Comparison of ENCODE assay signal across 9 mouse cellular contexts in the genomic region with DNA sequence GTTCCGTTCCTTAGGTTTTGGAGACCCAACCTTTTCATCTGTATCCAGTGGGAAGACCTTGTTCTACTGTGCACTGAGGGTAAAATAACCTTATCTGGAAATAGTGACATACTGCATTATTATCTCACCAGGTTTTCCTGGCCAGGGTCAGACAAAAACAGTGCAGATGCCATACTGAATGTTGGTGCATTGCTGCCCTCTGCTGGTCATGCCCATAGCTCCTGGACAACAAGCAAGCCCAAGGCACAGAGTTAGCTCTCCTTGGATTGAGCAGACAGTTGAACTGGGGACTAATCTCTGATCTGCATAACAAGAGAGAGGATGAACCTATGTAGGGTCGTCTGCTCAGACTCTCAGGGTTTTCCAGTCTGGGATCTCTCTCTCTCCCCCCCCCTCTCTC. TPM values are rescaled to one million over a fixed set of nuclear protein-coding genes. Genes with fewer than 3 reads are reported as not detected.
DNase-seq lines count a peak whose midpoint lies in the region; ATAC-seq and TF ChIP-seq lines count a peak whose summit lies in the region.
"Had no signal": no experiment of that assay in that cellular context is flagged by ENCODE, and none has a peak within 500 bp of the region (broad histone marks: within the 10 kb centered on the region; RNA-seq: fewer than 3 reads in every experiment).

No protein-coding gene starts in this region.

- WGBS in forebrain, embryonic 10.5 days: 40% methylated on average over 2 of the region's 2 CpGs
- WGBS in heart, embryonic 16.5 days: 17% methylated on average over 2 of the region's 2 CpGs
- WGBS in liver, embryonic 13.5 days (ENCODE audit: insufficient replicate concordance): 36% methylated on average over 2 of the region's 2 CpGs
- WGBS in neural tube, embryonic 12.5 days: 47% methylated on average over 2 of the region's 2 CpGs
- 39% methylated on average over 2 of the region's 2 CpGs for WGBS in stomach, postnatal 0 days

- TF ChIP-seq CTCF in stomach, postnatal 0 days (IDR thresholded peaks at IDR 0.05; ENCODE audit: low read depth): peak; percentile 98

- no peak overlapping the region for H3K9ac ChIP-seq in heart, embryonic 16.5 days (ENCODE audit: low read length)
- H3K9ac ChIP-seq in liver, embryonic 13.5 days: no peak overlapping the region
- no peak overlapping the region for H3K9ac ChIP-seq in neural tube, embryonic 12.5 days
- no peak overlapping the region for H3K9ac ChIP-seq in stomach, postnatal 0 days (ENCODE audit: low read length)

- no peaks in the 10 kb centered on the region for H3K9me3 ChIP-seq in forebrain, embryonic 10.5 days
- H3K9me3 ChIP-seq in heart, embryonic 16.5 days (replicated peaks; ENCODE audit: control insufficient read depth, low read length): no peaks in the 10 kb centered on the region
- no peaks in the 10 kb centered on the region for H3K9me3 ChIP-seq in liver, embryonic 13.5 days (replicated peaks)
- H3K9me3 ChIP-seq in neural tube, embryonic 12.5 days: no peaks in the 10 kb centered on the region
- H3K9me3 ChIP-seq in stomach, postnatal 0 days (ENCODE audit: control insufficient read depth, low read length): no peaks in the 10 kb centered on the region

- H3K27me3 ChIP-seq in forebrain, embryonic 10.5 days (ENCODE audit: poor library complexity, severe bottlenecking): no peaks in the 10 kb centered on the region
- no peaks in the 10 kb centered on the region for H3K27me3 ChIP-seq in heart, embryonic 16.5 days (ENCODE audit: control insufficient read depth, insufficient read depth, low read length)
- H3K27me3 ChIP-seq in liver, embryonic 13.5 days: no peaks in the 10 kb centered on the region
- no peaks in the 10 kb centered on the region for H3K27me3 ChIP-seq in neural tube, embryonic 12.5 days (replicated peaks)
- no peaks in the 10 kb centered on the region for H3K27me3 ChIP-seq in stomach, postnatal 0 days (ENCODE audit: control insufficient read depth, insufficient read depth, low read length)

- peak; percentile 84 for ATAC-seq in heart, embryonic 16.5 days (replicated peaks; ENCODE audit: extremely low read depth, insufficient read depth, low FRiP score)
- peak; percentile 60; the same call in 1 of the 2 replicates for ATAC-seq in liver, embryonic 13.5 days (ENCODE audit: low read depth)
- peak; percentile 44; the same call in 1 of the 2 replicates for ATAC-seq in neural tube, embryonic 12.5 days (ENCODE audit: low FRiP score, low read depth)
- ATAC-seq in stomach, postnatal 0 days (ENCODE audit: low FRiP score, low TSS enrichment): peak; percentile 81; the same call in 1 of the 2 replicates

- no peaks in the 10 kb centered on the region for H3K36me3 ChIP-seq in forebrain, embryonic 10.5 days (replicated peaks)
- no peaks in the 10 kb centered on the region for H3K36me3 ChIP-seq in heart, embryonic 16.5 days (ENCODE audit: control insufficient read depth, insufficient read depth)
- no peaks in the 10 kb centered on the region for H3K36me3 ChIP-seq in liver, embryonic 13.5 days
- no peaks in the 10 kb centered on the region for H3K36me3 ChIP-seq in neural tube, embryonic 12.5 days
- no peaks in the 10 kb centered on the region for H3K36me3 ChIP-seq in stomach, postnatal 0 days (ENCODE audit: control insufficient read depth, insufficient read depth, low read length)

- no peak overlapping the region for H3K4me3 ChIP-seq in forebrain, embryonic 10.5 days
- H3K4me3 ChIP-seq in heart, embryonic 16.5 days (ENCODE audit: low read length): no peak overlapping the region
- no peak overlapping the region for H3K4me3 ChIP-seq in liver, embryonic 13.5 days (replicated peaks)
- no peak overlapping the region for H3K4me3 ChIP-seq in neural tube, embryonic 12.5 days
- no peak overlapping the region for H3K4me3 ChIP-seq in stomach, postnatal 0 days (ENCODE audit: low read depth, low read length)
- H3K4me3 ChIP-seq: erythroblast, embryonic 14.5 days had no signal

- H3K27ac ChIP-seq in forebrain, embryonic 10.5 days: no peak overlapping the region
- peak overlapping the region; percentile 43 for H3K27ac ChIP-seq in heart, embryonic 16.5 days (ENCODE audit: low read length)
- H3K27ac ChIP-seq in liver, embryonic 13.5 days: no peak overlapping the region
- H3K27ac ChIP-seq in neural tube, embryonic 12.5 days: no peak overlapping the region
- no peak overlapping the region for H3K27ac ChIP-seq in stomach, postnatal 0 days (replicated peaks)

- no peak overlapping the region for H3K4me2 ChIP-seq in heart, embryonic 16.5 days (ENCODE audit: low read depth, low read length)
- H3K4me2 ChIP-seq in liver, embryonic 13.5 days: no peak overlapping the region
- no peak overlapping the region for H3K4me2 ChIP-seq in neural tube, embryonic 12.5 days (replicated peaks)
- H3K4me2 ChIP-seq in stomach, postnatal 0 days (replicated peaks; ENCODE audit: low read depth): no peak overlapping the region

- peaks cover 9% of the 10 kb centered on the region for H3K4me1 ChIP-seq in forebrain, embryonic 10.5 days
- H3K4me1 ChIP-seq in heart, embryonic 16.5 days (ENCODE audit: control insufficient read depth, insufficient read depth, low read length): peaks cover 9% of the 10 kb centered on the region
- H3K4me1 ChIP-seq in liver, embryonic 13.5 days (replicated peaks): peaks cover 19% of the 10 kb centered on the region
- H3K4me1 ChIP-seq in neural tube, embryonic 12.5 days: no peaks in the 10 kb centered on the region
- no peaks in the 10 kb centered on the region for H3K4me1 ChIP-seq in stomach, postnatal 0 days (replicated peaks; ENCODE audit: control insufficient read depth, insufficient read depth)

- TF ChIP-seq EP300 in stomach, postnatal 0 days (optimal IDR thresholded peaks at IDR 0.05): no peak

- peak; percentile 67 to 80 for DNase-seq in CD8-positive naive resting alpha-beta T cell, adult 2 months (ENCODE audit: low read depth in 2 of 2, low spot score in 2 of 2)
- DNase-seq in brain, embryonic 18.5 days (ENCODE audit: low read depth, low spot score): peak; percentile 61
- peak; percentile 87 for DNase-seq in forebrain, embryonic 10.5 days (ENCODE audit: extremely low spot score, low spot score)
- peak; percentile 90 for DNase-seq in kidney, postnatal 14 days
- DNase-seq in liver, embryonic 13.5 days: peak; percentile 58
- peak; percentile 88 for DNase-seq in stomach, postnatal 0 days (ENCODE audit: low spot score)

RNA-seq across cellular contexts. Expression of gene Ift81, which starts 12.9 kb away (rescaled TPM):
- polyA plus RNA-seq in forebrain, embryonic 10.5 days (2016; fragmentation: Nextera tagmentation; extraction: Ambion mirVana): 45.8 and 51.8 TPM in 2 replicates
- 30.6 and 33.1 TPM in 2 replicates for polyA plus RNA-seq in heart, embryonic 16.5 days (2015; fragmentation: Nextera tagmentation; extraction: Ambion mirVana)
- 3.0 and 3.8 TPM in 2 replicates for polyA plus RNA-seq in liver, embryonic 13.5 days (2015; fragmentation: Nextera tagmentation; extraction: Ambion mirVana)
- polyA plus RNA-seq in neural tube, embryonic 12.5 days (2016; fragmentation: Nextera tagmentation; extraction: Ambion mirVana): 47.4 and 51.5 TPM in 2 replicates
- 16.3 and 17.4 TPM in 2 replicates for polyA plus RNA-seq in stomach, postnatal 0 days (2015; fragmentation: Nextera tagmentation; extraction: Ambion mirVana)
- polyA plus RNA-seq: erythroblast, embryonic 14.5 days had no signal

RNA-seq across cellular contexts. Expression of gene P2rx7, which starts 16.5 kb away (rescaled TPM):
- polyA plus RNA-seq in forebrain, embryonic 10.5 days (2016; fragmentation: Nextera tagmentation; extraction: Ambion mirVana): 0.31 and 0.60 TPM in 2 replicates
- 2.0 and 2.7 TPM in 2 replicates for polyA plus RNA-seq in heart, embryonic 16.5 days (2015; fragmentation: Nextera tagmentation; extraction: Ambion mirVana)
- 0.98 and 1.3 TPM in 2 replicates for polyA plus RNA-seq in liver, embryonic 13.5 days (2015; fragmentation: Nextera tagmentation; extraction: Ambion mirVana)
- polyA plus RNA-seq in neural tube, embryonic 12.5 days (2016; fragmentation: Nextera tagmentation; extraction: Ambion mirVana): 2.8 and 3.2 TPM in 2 replicates
- polyA plus RNA-seq in stomach, postnatal 0 days (2015; fragmentation: Nextera tagmentation; extraction: Ambion mirVana): 2.1 and 2.7 TPM in 2 replicates
- polyA plus RNA-seq: erythroblast, embryonic 14.5 days had no signal
